ENCODE assay signal across 8 mouse cellular contexts in the genomic region with DNA sequence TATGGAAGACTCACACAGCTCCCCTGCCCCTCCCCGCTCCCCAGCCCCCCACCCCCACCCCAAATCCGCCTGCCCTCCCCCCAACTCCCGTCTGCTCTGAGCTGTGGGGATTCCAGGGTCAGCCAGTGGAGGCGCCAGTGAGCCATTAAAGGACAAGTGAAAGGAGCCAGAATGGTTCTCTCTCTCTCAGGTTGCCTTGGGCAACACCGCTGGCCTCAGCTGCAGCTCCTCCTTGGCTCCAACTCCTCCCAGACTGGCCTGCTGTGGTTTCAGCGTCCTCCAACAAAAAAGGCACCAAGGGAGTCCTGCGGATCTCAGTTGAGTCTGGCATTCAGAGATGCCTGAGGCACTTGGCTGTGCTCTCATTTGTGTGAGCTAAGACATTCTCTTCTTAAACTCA. TPM values are rescaled to one million over a fixed set of nuclear protein-coding genes. Genes with fewer than 3 reads are reported as not detected.
A peak's percentile ranks its signal among the peaks of the same experiment; 100 is the strongest.
DNase-seq lines count a peak whose midpoint lies in the region; ATAC-seq and TF ChIP-seq lines count a peak whose summit lies in the region.

No protein-coding gene starts in this region.

- no peak overlapping the region for H3K27ac ChIP-seq in bone marrow, adult 2 months (ENCODE audit: control insufficient read depth, insufficient read depth, low read depth, low read length, poor library complexity)
- H3K27ac ChIP-seq in embryonic facial prominence, embryonic 14.5 days (replicated peaks; ENCODE audit: low read depth, low read length) = no peak overlapping the region
- no peak overlapping the region for H3K27ac ChIP-seq in heart, postnatal 0 days (ENCODE audit: low read depth)

- TF ChIP-seq CTCF in bone marrow, adult 2 months (IDR thresholded peaks at IDR 0.05; ENCODE audit: control insufficient read depth, insufficient read depth, low read length) = peak; percentile 64
- TF ChIP-seq CTCF in heart, postnatal 0 days (IDR thresholded peaks at IDR 0.05; ENCODE audit: low read depth) = peak; percentile 40

- H3K27me3 ChIP-seq in embryonic facial prominence, embryonic 14.5 days (replicated peaks; ENCODE audit: control insufficient read depth, insufficient read depth, low read length) = no peaks in the 10 kb centered on the region
- H3K27me3 ChIP-seq in heart, postnatal 0 days (ENCODE audit: control insufficient read depth, insufficient read depth, low read length) = no peaks in the 10 kb centered on the region

- no peaks in the 10 kb centered on the region for H3K36me3 ChIP-seq in embryonic facial prominence, embryonic 14.5 days (ENCODE audit: control insufficient read depth, insufficient read depth, low read length)
- H3K36me3 ChIP-seq in heart, postnatal 0 days (replicated peaks; ENCODE audit: control insufficient read depth, insufficient read depth, low read length) = no peaks in the 10 kb centered on the region

- peaks cover 5% of the 10 kb centered on the region; the same call in 1 of the 2 replicates for H3K9me3 ChIP-seq in embryonic facial prominence, embryonic 14.5 days (ENCODE audit: control insufficient read depth, low read length)
- peaks cover 3% of the 10 kb centered on the region; the same call in 1 of the 2 replicates for H3K9me3 ChIP-seq in heart, postnatal 0 days (replicated peaks; ENCODE audit: control insufficient read depth, low read length)

- no peak overlapping the region for H3K4me3 ChIP-seq in bone marrow, adult 2 months (replicated peaks; ENCODE audit: control insufficient read depth, low read depth, low read length)
- no peak overlapping the region for H3K4me3 ChIP-seq in embryonic facial prominence, embryonic 14.5 days (ENCODE audit: low read depth, low read length)
- H3K4me3 ChIP-seq in heart, postnatal 0 days (ENCODE audit: low read depth, low read length) = peak overlapping the region; percentile 2; the same call in 1 of the 2 replicates

- 7% methylated on average over 7 of the region's 7 CpGs for WGBS in bone marrow, adult 2 months
- 4% methylated on average over 6 of the region's 7 CpGs for WGBS in embryonic facial prominence, embryonic 14.5 days
- WGBS in heart, postnatal 0 days = 8% methylated on average over 7 of the region's 7 CpGs

- peak; percentile 47; the same call in 1 of the 2 replicates for ATAC-seq in embryonic facial prominence, embryonic 14.5 days (ENCODE audit: low read depth)
- 0 out of 2 replicates have a peak, but pooled peaks have one; percentile 36 for ATAC-seq in heart, postnatal 0 days (ENCODE audit: insufficient read depth, low read depth)

- no peak for TF ChIP-seq POLR2A in bone marrow, adult 2 months (IDR thresholded peaks at IDR 0.05; ENCODE audit: borderline replicate concordance, control insufficient read depth, low read depth, low read length)

- H3K4me2 ChIP-seq in embryonic facial prominence, embryonic 14.5 days (ENCODE audit: low read depth, low read length) = peak overlapping the region; percentile 18
- H3K4me2 ChIP-seq in heart, postnatal 0 days (ENCODE audit: low read depth, low read length) = peak overlapping the region; percentile 36

- no peak for TF ChIP-seq EP300 in heart, postnatal 0 days (IDR thresholded peaks at IDR 0.05; ENCODE audit: low read depth)

- no peaks in the 10 kb centered on the region for H3K4me1 ChIP-seq in bone marrow, adult 2 months (ENCODE audit: control insufficient read depth, insufficient read depth, low read length)
- H3K4me1 ChIP-seq in embryonic facial prominence, embryonic 14.5 days (ENCODE audit: control insufficient read depth, insufficient read depth, low read length) = peaks cover 5% of the 10 kb centered on the region; the same call in 1 of the 2 replicates
- H3K4me1 ChIP-seq in heart, postnatal 0 days (ENCODE audit: control insufficient read depth, insufficient read depth) = no peaks in the 10 kb centered on the region

- H3K9ac ChIP-seq in embryonic facial prominence, embryonic 14.5 days (ENCODE audit: low read depth, low read length) = no peak overlapping the region
- no peak overlapping the region for H3K9ac ChIP-seq in heart, postnatal 0 days (replicated peaks; ENCODE audit: low read depth, low read length)

- intact Hi-C loops in heart, postnatal 25 days (cut with DNase I) = no loop called here

- DNase-seq in heart, adult 11 months = peak; percentile 87
- no peak for DNase-seq in heart, postnatal 25 days (ENCODE audit: low spot score)
- peak; percentile 19 for DNase-seq in embryonic facial prominence, embryonic 14.5 days (ENCODE audit: low spot score)
- no peak for DNase-seq in heart, postnatal 0 days (ENCODE audit: low spot score)
- peak; percentile 26 to 34 for DNase-seq in layer of hippocampus, postnatal 36 days
- peak; percentile 33 to 45 for DNase-seq in lung, postnatal 4 days
- DNase-seq in right cerebral cortex, postnatal 4 days = peak; percentile 67

RNA-seq across cellular contexts. Expression of gene Gas2l3, which starts 47.9 kb away (rescaled TPM):
- 1 to 10 TPM; 1.6 to 3.8 TPM for total RNA-seq in heart, postnatal 25 days (2021)
- polyA plus RNA-seq in bone marrow, adult 2 months (2011; ENCODE audit: insufficient read depth, insufficient read length, low replicate concordance, missing spikeins) = 3.3 and 5.9 TPM in 2 replicates
- polyA plus RNA-seq in embryonic facial prominence, embryonic 14.5 days (2014; fragmentation: Nextera tagmentation; extraction: Ambion mirVana) = 11.1 and 14.4 TPM in 2 replicates
- total RNA-seq in heart, postnatal 0 days (2014; rRNA removed; ENCODE audit: low replicate concordance) = 19.7 and 29.3 TPM in 2 replicates
- polyA plus RNA-seq in heart, postnatal 0 days (2015; fragmentation: Nextera tagmentation; extraction: Ambion mirVana) = 7.8 and 8.0 TPM in 2 replicates
- 1 to 10 TPM; 2.3 to 2.8 TPM for total RNA-seq in layer of hippocampus, postnatal 36 days (2021)

RNA-seq across cellular contexts. Expression of gene Ano4, which starts 51.3 kb away (rescaled TPM):
- total RNA-seq in heart, postnatal 25 days (2021) = 1 to 10 TPM; 7.0 to 7.9 TPM
- not detected in 2 replicates for polyA plus RNA-seq in bone marrow, adult 2 months (2011; ENCODE audit: insufficient read depth, insufficient read length, low replicate concordance, missing spikeins)
- 1.0 and 2.3 TPM in 2 replicates for polyA plus RNA-seq in embryonic facial prominence, embryonic 14.5 days (2014; fragmentation: Nextera tagmentation; extraction: Ambion mirVana)
- 1.8 and 3.8 TPM in 2 replicates for total RNA-seq in heart, postnatal 0 days (2014; rRNA removed; ENCODE audit: low replicate concordance)
- polyA plus RNA-seq in heart, postnatal 0 days (2015; fragmentation: Nextera tagmentation; extraction: Ambion mirVana) = 2.7 and 3.2 TPM in 2 replicates
- 10 to 100 TPM; 18.6 to 19.4 TPM for total RNA-seq in layer of hippocampus, postnatal 36 days (2021)

Comparison
In these comparisons a context has a peak if more than half of its experiments do, and no peak if none do; other contexts are left out.
1. DNase-seq: peak in heart, adult 11 months (single experiment), embryonic facial prominence, embryonic 14.5 days (single experiment), layer of hippocampus, postnatal 36 days (2 of 2), lung, postnatal 4 days (2 of 2) and right cerebral cortex, postnatal 4 days (single experiment); none in heart, postnatal 25 days (single experiment) and heart, postnatal 0 days (single experiment).